Mouse (Mus musculus) kidney, adult 2 months (tissue): ENCODE results near the gene Asprv1. TPM values are rescaled to one million over a fixed set of nuclear protein-coding genes. Genes with fewer than 3 reads are reported as not detected.

Experiments used
- DNase-seq: peaks from one replicate; pipeline ENCODE4 v3.0.0; 2021
- H3K27ac ChIP-seq: fragments of 200-500 bp; 2 replicates; pipeline ENCODE4 v1.5.1; 2012; ENCODE audit warnings: low read depth, low read length, control low read depth, inconsistent platforms; ENCODE audit not compliant: insufficient read depth
- H3K27me3 ChIP-seq: fragments of 200-500 bp; replicated peaks from 2 replicates; pipeline ENCODE4 v1.6.1; 2012; ENCODE audit warnings: mild to moderate bottlenecking, moderate library complexity, low read length, inconsistent platforms; ENCODE audit not compliant: control insufficient read depth, insufficient read depth
- H3K36me3 ChIP-seq: fragments of 200-500 bp; 2 replicates; pipeline ENCODE4 v1.6.1; 2012; ENCODE audit warnings: mild to moderate bottlenecking, moderate library complexity, low read length, inconsistent platforms; ENCODE audit not compliant: control insufficient read depth, insufficient read depth
- H3K4me1 ChIP-seq: fragments of 200-500 bp; 2 replicates; pipeline ENCODE4 v1.6.1; 2011; ENCODE audit warnings: low read length; ENCODE audit not compliant: control insufficient read depth, insufficient read depth
- H3K4me3 ChIP-seq: fragments of 200-500 bp; 2 replicates; pipeline ENCODE4 v1.5.1; 2011; ENCODE audit warnings: mild to moderate bottlenecking, low read depth, low read length, control low read depth; ENCODE audit not compliant: insufficient read depth
- CTCF ChIP-seq: fragments of 200-500 bp; conservative IDR thresholded peaks from 2 replicates; pipeline ENCODE4 v1.5.1; 2011; ENCODE audit warnings: low read depth, mild to moderate bottlenecking, control low read depth, low read length, moderate library complexity, mixed read lengths; ENCODE audit not compliant: insufficient read depth, insufficient read length
- POLR2A ChIP-seq: fragments of 200-500 bp; IDR thresholded peaks from one replicate; pipeline ENCODE4 v1.6.1; 2011; ENCODE audit warnings: low read depth, low read length, control low read depth
- WGBS: fragments of 180-500 bp; shearing (Covaris S2); methylation state at CpG from one replicate; pipeline ENCODE4 v1.1.7; 2018; 5-methylcytosine and 5-hydroxymethylcytosine counted together
- polyA plus RNA-seq: library from polyadenylated mRNA; depleted of rRNA; stranded (reverse); fragments of >200 nt; gene quantifications from 2 replicates; pipeline ENCODE4 v1.2.3, GENCODE M21; 2012; rRNA removed

Asprv1 gene
- polyA plus RNA-seq, 1 experiment = 0.33 TPM

DNA sequence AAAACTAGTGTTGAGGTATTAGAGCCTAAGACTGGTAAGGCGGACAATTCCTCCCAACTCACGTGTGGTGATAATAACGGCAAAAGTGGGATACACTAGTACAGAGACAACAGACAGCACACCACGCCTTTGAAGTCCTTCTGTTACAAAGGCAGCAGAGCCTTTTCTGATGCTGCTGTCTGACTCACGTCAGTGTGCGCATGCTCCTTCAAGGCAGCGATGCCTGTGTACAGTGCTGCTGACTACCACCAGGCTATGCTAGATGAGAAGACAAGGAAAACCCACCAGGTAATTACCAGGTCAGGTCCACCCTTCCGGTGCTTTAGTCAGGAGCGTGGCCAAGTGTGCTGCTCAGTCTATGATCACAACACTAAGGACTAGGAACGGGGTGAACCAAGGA is 39.1 kb downstream of the Asprv1 start:
- Histone ChIP-seq H3K27me3 (no peaks in the 10 kb centered on the region), H3K36me3 (no peaks in the 10 kb centered on the region; the same call in 1 of the 2 replicates), H3K4me3 (no peak overlapping the region), H3K27ac (no peak overlapping the region), H3K4me1 (peaks cover 16% of the 10 kb centered on the region; the same call in 1 of the 2 replicates)
- 92% methylated on average over 10 of the region's 10 CpGs for WGBS
- no peak for DNase-seq
- TF ChIP-seq POLR2A (no peak), CTCF (no peak)

DNA sequence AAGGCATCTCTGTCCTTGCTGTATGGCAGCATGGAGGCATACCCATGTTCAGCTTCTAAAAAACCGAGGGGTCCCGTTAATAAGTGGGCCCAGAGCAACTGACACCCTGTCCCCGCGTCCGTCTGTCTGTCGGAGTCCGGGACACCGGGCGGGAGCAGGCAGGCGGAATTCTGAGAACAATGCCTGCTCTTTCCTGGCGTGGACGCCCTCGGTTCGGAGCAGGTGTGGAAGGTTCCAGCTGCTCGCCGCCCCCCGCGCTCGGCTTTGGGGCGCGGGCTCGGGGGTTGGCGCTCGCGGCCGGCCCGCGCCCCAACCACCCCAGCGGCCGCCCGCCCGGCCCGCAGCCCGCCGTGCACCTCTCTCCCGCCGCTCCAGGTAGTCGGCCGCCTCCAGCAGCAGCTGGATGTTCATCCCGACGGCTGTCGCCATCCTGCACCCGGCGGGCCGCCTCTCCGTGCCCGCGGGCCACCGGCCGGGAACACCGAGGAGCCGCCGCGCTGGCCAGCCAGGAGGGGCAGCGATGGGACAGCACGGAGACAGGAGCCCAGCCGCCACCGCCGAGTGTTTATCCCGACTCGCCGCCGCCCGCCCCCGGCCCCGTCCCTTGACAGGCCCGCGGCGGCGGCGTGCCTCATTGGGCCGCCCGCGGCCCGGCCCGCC is 40.7 kb downstream of the Asprv1 start, which contains the start of gene Mxd1:
Gene Mxd1, minus strand, starts transcription at position 582 of the 660 bp plus-strand sequence.
- no peaks in the 10 kb centered on the region; the same call in 1 of the 2 replicates for H3K36me3 ChIP-seq
- H3K27me3 ChIP-seq = no peaks in the 10 kb centered on the region
- TF ChIP-seq POLR2A (peak; percentile 38), CTCF (no peak)
- DNase-seq = peak; percentile 27
- 1% methylated on average over 73 of the region's 76 CpGs for WGBS
- peaks cover 16% of the 10 kb centered on the region; the same call in 1 of the 2 replicates for H3K4me1 ChIP-seq
- peak within 1 kb of the TSS; percentile 86 for H3K4me3 ChIP-seq
- peak within 1 kb of the TSS; percentile 82 for H3K27ac ChIP-seq

DNA sequence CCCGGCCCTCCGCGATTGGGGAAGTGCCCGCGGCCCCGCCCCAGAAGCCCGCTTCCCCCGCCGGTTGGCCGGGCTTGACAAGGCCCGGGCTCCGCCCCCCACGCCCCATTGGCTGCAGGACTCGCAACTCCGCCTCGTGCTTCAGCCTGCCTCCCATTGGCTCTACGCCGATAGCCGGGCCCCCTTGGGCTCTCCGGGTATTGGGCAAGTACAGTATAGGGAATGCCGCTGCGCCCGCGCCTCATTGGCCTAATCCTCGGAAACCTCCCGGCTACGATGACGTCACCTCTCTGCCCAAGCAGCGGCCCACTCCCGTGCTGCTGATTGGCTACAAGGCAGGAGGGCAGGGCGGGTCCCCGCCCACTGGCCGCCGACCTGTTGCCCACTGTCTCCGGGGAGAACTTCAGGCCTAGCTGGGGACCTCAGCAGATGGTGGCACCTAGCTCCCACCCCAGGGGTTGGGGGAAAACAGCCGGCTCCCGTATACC is 41.3 kb downstream of the Asprv1 start:
- H3K4me3 ChIP-seq = peak overlapping the region; percentile 57
- TF ChIP-seq CTCF (no peak), POLR2A (peak; percentile 69)
- H3K4me1 ChIP-seq = peaks cover 16% of the 10 kb centered on the region; the same call in 1 of the 2 replicates
- H3K27ac ChIP-seq = peak overlapping the region; percentile 82
- DNase-seq = peak; percentile 100
- 2% methylated on average over 37 of the region's 37 CpGs for WGBS
- no peaks in the 10 kb centered on the region for H3K27me3 ChIP-seq
- H3K36me3 ChIP-seq = peaks cover 2% of the 10 kb centered on the region

DNA sequence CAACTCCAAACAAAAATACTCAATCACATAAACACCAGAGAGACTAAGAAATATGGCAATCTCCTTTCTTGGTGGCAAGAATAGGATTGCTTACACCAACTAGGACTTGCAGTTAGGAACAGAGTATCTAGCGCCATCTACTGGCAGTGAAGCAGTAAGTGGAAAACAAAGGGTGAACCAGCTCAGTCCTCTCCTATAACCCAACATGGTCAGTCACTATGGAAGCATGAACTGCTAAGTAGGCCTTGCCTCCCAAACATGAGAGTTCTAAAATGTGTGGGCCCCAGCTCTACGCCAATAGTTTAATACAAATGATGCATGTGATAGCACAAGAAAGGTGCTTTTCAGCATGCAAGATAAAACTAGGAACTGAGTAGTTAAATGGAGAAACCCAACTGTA is 42.9 kb downstream of the Asprv1 start:
- DNase-seq = peak; percentile 89
- peaks cover 4% of the 10 kb centered on the region for H3K36me3 ChIP-seq
- TF ChIP-seq CTCF = peak; percentile 61
- no peak for TF ChIP-seq POLR2A
- H3K4me1 ChIP-seq = peaks cover 9% of the 10 kb centered on the region; the same call in 1 of the 2 replicates
- WGBS = 19% methylated on average over 2 of the region's 2 CpGs
- H3K4me3 ChIP-seq = no peak overlapping the region
- H3K27ac ChIP-seq = no peak overlapping the region
- no peaks in the 10 kb centered on the region for H3K27me3 ChIP-seq

DNA sequence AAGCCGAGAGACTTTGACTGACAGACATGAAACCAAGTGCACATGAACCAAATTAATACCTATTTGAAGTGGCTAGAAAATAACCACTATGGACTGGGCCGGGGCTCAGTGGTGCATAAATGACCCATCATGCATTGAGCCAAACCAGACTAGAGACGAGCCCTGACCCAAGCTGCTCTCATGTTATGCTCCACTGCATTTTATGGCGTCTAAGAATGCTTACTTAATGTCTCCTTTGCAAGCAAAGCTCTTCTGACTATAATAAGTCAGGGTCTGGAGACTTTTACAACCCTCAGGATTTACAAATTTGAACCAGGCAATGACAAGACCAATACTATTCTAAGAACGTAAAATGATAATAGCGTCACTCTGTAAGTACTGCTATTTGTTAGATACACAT is 50.4 kb downstream of the Asprv1 start:
- 23% methylated on average over 6 of the region's 6 CpGs for WGBS
- Histone ChIP-seq H3K27ac (peak overlapping the region; percentile 78; the same call in 1 of the 2 replicates), H3K4me1 (peaks cover 18% of the 10 kb centered on the region; the same call in 1 of the 2 replicates), H3K4me3 (no peak overlapping the region), H3K27me3 (no peaks in the 10 kb centered on the region), H3K36me3 (peaks cover 9% of the 10 kb centered on the region; the same call in 1 of the 2 replicates)
- DNase-seq = peak; percentile 85
- TF ChIP-seq POLR2A (no peak), CTCF (no peak)

Other genes starting within 250 kb of the Asprv1 start
- 56.4 and 56.8 TPM in 2 replicates for gene Pcyox1, start 231.0 kb upstream of the Asprv1 start, polyA plus RNA-seq
- 11.5 TPM in 2 replicates for gene Tia1, start 223.9 kb upstream of the Asprv1 start, polyA plus RNA-seq
- 2.9 and 6.7 TPM in 2 replicates for gene Gm44790, start 201.5 kb upstream of the Asprv1 start, polyA plus RNA-seq
- 15.1 and 15.3 TPM in 2 replicates for gene C87436, start 189.8 kb upstream of the Asprv1 start, polyA plus RNA-seq
- gene Pcbp1, start 101.8 kb upstream of the Asprv1 start, polyA plus RNA-seq = 165 and 166 TPM in 2 replicates
- 8.7 and 9.9 TPM in 2 replicates for gene Mxd1, start 41.0 kb downstream of the Asprv1 start, polyA plus RNA-seq
- gene Snrnp27, start 56.4 kb downstream of the Asprv1 start, polyA plus RNA-seq = 14.6 and 21.0 TPM in 2 replicates
- gene Gmcl1, start 105.2 kb downstream of the Asprv1 start, polyA plus RNA-seq = 9.1 and 10.0 TPM in 2 replicates
- 57.2 and 68.8 TPM in 2 replicates for gene Anxa4, start 165.4 kb downstream of the Asprv1 start, polyA plus RNA-seq
- 28.9 and 30.6 TPM in 2 replicates for gene Aak1, start 221.4 kb downstream of the Asprv1 start, polyA plus RNA-seq